Mouse (Mus musculus) lung, postnatal 0 days (tissue): ENCODE data around the gene Hist1h2bc.

Experiments
- CTCF ChIP-seq: IDR thresholded peaks from 2 replicates; pipeline ENCODE4 v1.5.1; 2016; ENCODE audit warnings: antibody characterized with exemption, mild to moderate bottlenecking
- EP300 ChIP-seq: IDR thresholded peaks from 2 replicates; pipeline ENCODE4 v1.6.1; 2016; ENCODE audit warnings: antibody characterized with exemption, mild to moderate bottlenecking, control low read depth

DNA sequence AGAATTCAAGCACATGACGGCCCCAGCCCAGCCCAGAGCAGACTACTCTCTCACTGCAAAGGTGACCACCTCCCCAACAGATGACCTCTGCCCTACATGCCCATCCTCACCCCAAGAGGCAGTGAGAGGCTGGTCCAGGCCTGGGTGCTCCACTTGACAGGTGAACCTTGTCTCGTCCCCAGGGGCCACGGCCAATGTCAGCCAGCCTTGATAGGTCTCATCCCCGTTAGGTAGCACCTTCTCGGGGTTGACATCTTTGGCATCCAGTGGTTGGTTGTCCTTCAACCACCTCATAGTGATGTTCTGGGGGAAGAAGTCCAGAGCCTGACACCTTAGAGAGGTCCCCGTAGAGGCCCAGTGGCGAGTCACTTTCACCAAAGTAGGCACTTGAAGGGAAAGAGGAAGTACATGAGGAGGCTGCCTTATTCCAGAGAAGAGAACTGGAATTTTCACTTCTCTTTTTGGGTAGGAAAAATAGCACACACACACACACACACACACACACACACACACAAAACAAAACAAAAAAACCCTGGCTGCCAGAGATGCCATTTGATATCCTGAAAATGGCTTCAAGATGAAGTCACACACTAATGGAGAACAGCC, 21.9 kb downstream of the Hist1h2bc start:
- no peak for TF ChIP-seq CTCF
- no peak for TF ChIP-seq EP300
